Mouse (Mus musculus) embryonic facial prominence, embryonic 10.5 days (tissue): ENCODE measurements around the gene Pitpnb. TPM values are rescaled to one million over a fixed set of nuclear protein-coding genes. Genes with fewer than 3 reads are reported as not detected.

Experiments
- DNase-seq: peaks from one replicate; pipeline ENCODE4 v3.0.0-alpha.2; 2017; ENCODE audit warnings: low spot score
- H3K27ac ChIP-seq: fragments of 300-500 bp; sonication (generic); replicated peaks from 2 replicates; pipeline ENCODE4 v1.5.1; 2016; ENCODE audit warnings: mild to moderate bottlenecking
- H3K27me3 ChIP-seq: fragments of 300-500 bp; sonication (generic); replicated peaks from 2 replicates; pipeline ENCODE4 v1.6.1; 2016; ENCODE audit warnings: low read depth, mild to moderate bottlenecking; ENCODE audit not compliant: poor library complexity, severe bottlenecking
- H3K36me3 ChIP-seq: fragments of 300-500 bp; sonication (generic); replicated peaks from 2 replicates; pipeline ENCODE4 v1.6.1; 2016; ENCODE audit warnings: mild to moderate bottlenecking, moderate library complexity
- H3K4me1 ChIP-seq: fragments of 300-500 bp; sonication (generic); 2 replicates; pipeline ENCODE4 v1.6.1; 2016
- H3K4me3 ChIP-seq: fragments of 300-500 bp; sonication (generic); 2 replicates; pipeline ENCODE4 v1.5.1; 2016; ENCODE audit warnings: mild to moderate bottlenecking, moderate library complexity
- H3K9me3 ChIP-seq: fragments of 300-500 bp; sonication (generic); 2 replicates; pipeline ENCODE4 v1.6.1; 2016; ENCODE audit warnings: mild to moderate bottlenecking
- WGBS: fragments of 180-500 bp; shearing (Covaris S2); methylation state at CpG from one replicate; pipeline ENCODE4 v1.1.7; 2016; 5-methylcytosine and 5-hydroxymethylcytosine counted together
- polyA plus RNA-seq: library from polyadenylated mRNA; unstranded; fragments of >200 nt; fragmentation: Nextera tagmentation; extraction: Ambion mirVana; gene quantifications from 2 replicates; pipeline ENCODE4 v1.2.1, GENCODE M21; 2016

The Pitpnb gene
- polyA plus RNA-seq: 127 and 133 TPM in 2 replicates

GRCm38 (mm10) chr5:111330417-111331098 is at the start of gene Pitpnb:
Pitpnb (plus strand) TSS chr5:111330763.
- Histone ChIP-seq H3K27me3 (no peaks in the 10 kb centered on the region), H3K4me3 (peak within 1 kb of the TSS; percentile 91), H3K4me1 (peaks cover 20% of the 10 kb centered on the region), H3K9me3 (no peaks in the 10 kb centered on the region), H3K36me3 (peaks cover 32% of the 10 kb centered on the region), H3K27ac (peak within 1 kb of the TSS; percentile 95)
- peak; percentile 99 for DNase-seq
- WGBS: under 1% methylated on average over 78 of the region's 78 CpGs

GRCm38 (mm10) chr5:111284420-111285175 is 46.0 kb upstream of the Pitpnb start:
- no peak for DNase-seq
- no peak overlapping the region for H3K4me3 ChIP-seq
- H3K4me1 ChIP-seq: no peaks in the 10 kb centered on the region
- no peaks in the 10 kb centered on the region for H3K9me3 ChIP-seq
- H3K27me3 ChIP-seq: no peaks in the 10 kb centered on the region
- WGBS: 87% methylated on average over 19 of the region's 19 CpGs
- no peak overlapping the region for H3K27ac ChIP-seq
- H3K36me3 ChIP-seq: peaks cover 80% of the 10 kb centered on the region

- H3K27me3 ChIP-seq: no peaks in the 10 kb centered on the region
- no peak overlapping the region for H3K4me3 ChIP-seq
- DNase-seq: no peak
- H3K36me3 ChIP-seq: peaks cover 50% of the 10 kb centered on the region
- H3K9me3 ChIP-seq: no peaks in the 10 kb centered on the region
- 63% methylated on average over 5 of the region's 5 CpGs for WGBS
- no peak overlapping the region for H3K27ac ChIP-seq
- H3K4me1 ChIP-seq: no peaks in the 10 kb centered on the region
Observed at GRCm38 (mm10) chr5:111287571-111287970, 43.0 kb upstream of the Pitpnb start.

DNA sequence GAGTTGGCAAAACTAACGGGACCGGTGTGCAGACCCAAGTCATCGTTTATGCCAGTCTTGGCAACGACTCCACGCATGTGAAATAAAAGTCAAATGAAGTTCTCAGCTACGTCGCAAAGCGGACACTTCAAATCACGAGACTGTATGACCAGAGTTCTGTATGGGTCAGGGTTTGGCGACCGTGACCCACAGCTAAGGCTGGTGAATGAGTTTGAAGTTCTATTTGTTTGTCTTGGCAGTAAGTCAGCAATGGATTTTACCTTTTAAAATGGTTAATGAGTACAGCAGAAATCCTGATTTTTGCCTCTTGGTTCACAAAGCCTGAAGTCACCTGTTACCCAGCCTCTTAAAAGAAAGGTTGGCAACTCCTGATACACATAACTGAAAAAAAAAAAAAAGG is 42.1 kb upstream of the Pitpnb start:
- H3K9me3 ChIP-seq: no peaks in the 10 kb centered on the region
- H3K27me3 ChIP-seq: no peaks in the 10 kb centered on the region
- H3K27ac ChIP-seq: no peak overlapping the region
- H3K4me3 ChIP-seq: no peak overlapping the region
- WGBS: 93% methylated on average over 11 of the region's 11 CpGs
- peaks cover 42% of the 10 kb centered on the region for H3K36me3 ChIP-seq
- no peak for DNase-seq
- no peaks in the 10 kb centered on the region for H3K4me1 ChIP-seq

DNA sequence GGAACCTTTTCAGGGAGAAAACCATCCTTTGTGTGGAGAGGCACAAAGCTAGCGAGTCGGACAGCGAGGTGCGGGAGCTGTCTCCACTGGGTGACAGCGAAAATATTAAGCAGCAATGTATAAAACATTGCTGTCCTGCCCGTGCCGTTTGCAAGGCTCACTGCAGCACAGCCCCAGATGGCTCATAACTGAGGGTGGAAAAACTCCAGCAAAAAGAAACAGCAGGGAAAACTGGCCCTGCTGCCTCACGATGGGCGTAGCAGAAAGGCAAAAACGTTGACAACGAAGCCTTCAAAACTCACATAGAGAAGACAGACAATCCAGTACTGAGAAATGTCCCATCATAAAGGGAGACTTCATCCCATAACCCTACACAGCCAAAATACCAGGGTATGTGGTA is 40.5 kb upstream of the Pitpnb start:
- Histone ChIP-seq H3K4me1 (no peaks in the 10 kb centered on the region), H3K27ac (no peak overlapping the region), H3K9me3 (no peaks in the 10 kb centered on the region), H3K4me3 (no peak overlapping the region), H3K27me3 (no peaks in the 10 kb centered on the region), H3K36me3 (peaks cover 26% of the 10 kb centered on the region)
- no peak for DNase-seq
- WGBS: 87% methylated on average over 11 of the region's 11 CpGs

GRCm38 (mm10) chr5:111291639-111292038 is 38.9 kb upstream of the Pitpnb start:
- no peak for DNase-seq
- H3K36me3 ChIP-seq: peaks cover 11% of the 10 kb centered on the region
- H3K27me3 ChIP-seq: no peaks in the 10 kb centered on the region
- H3K4me3 ChIP-seq: no peak overlapping the region
- H3K9me3 ChIP-seq: no peaks in the 10 kb centered on the region
- no peak overlapping the region for H3K27ac ChIP-seq
- H3K4me1 ChIP-seq: no peaks in the 10 kb centered on the region
- WGBS: 72% methylated on average over 10 of the region's 10 CpGs

DNA sequence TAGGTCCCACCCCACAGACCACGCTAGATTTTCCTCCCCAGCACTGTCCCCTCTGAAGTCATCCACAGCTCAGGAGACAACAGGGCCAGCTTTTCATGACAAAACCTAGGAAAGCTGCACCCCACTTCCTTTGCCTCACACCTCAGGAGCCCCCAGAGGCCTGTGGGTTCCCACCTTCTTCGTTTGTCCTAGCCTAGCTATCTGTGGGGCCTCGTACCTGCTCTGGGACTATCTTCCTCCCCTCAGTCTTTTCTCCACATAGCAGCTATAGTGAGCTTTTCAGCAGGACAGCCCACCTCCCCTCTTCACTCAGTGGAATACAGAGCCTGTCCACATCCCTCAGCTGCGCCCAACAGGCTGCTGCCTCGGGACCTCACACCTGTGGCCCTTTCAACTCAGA is 32.8 kb upstream of the Pitpnb start:
- DNase-seq: no peak
- WGBS: 72% methylated on average over 5 of the region's 5 CpGs
- H3K36me3 ChIP-seq: no peaks in the 10 kb centered on the region
- no peak overlapping the region for H3K4me3 ChIP-seq
- H3K4me1 ChIP-seq: peaks cover 6% of the 10 kb centered on the region; the same call in 1 of the 2 replicates
- H3K27ac ChIP-seq: no peak overlapping the region
- no peaks in the 10 kb centered on the region for H3K9me3 ChIP-seq
- H3K27me3 ChIP-seq: no peaks in the 10 kb centered on the region

GRCm38 (mm10) chr5:111298706-111299105 is 31.9 kb upstream of the Pitpnb start:
- WGBS: 49% methylated on average over 7 of the region's 7 CpGs
- Histone ChIP-seq H3K4me3 (no peak overlapping the region), H3K27ac (no peak overlapping the region), H3K9me3 (no peaks in the 10 kb centered on the region), H3K27me3 (no peaks in the 10 kb centered on the region), H3K4me1 (peaks cover 6% of the 10 kb centered on the region; the same call in 1 of the 2 replicates), H3K36me3 (no peaks in the 10 kb centered on the region)
- no peak for DNase-seq

GRCm38 (mm10) chr5:111300776-111301175 is 29.8 kb upstream of the Pitpnb start:
- Histone ChIP-seq H3K9me3 (0 out of 2 replicates have a peak, but pooled peaks cover 3% of the 10 kb centered on the region), H3K27ac (no peak overlapping the region), H3K4me1 (peaks cover 6% of the 10 kb centered on the region; the same call in 1 of the 2 replicates), H3K4me3 (no peak overlapping the region), H3K27me3 (no peaks in the 10 kb centered on the region), H3K36me3 (no peaks in the 10 kb centered on the region)
- 82% methylated on average over 8 of the region's 8 CpGs for WGBS
- no peak for DNase-seq

GRCm38 (mm10) chr5:111301736-111302135 is 28.8 kb upstream of the Pitpnb start:
- no peaks in the 10 kb centered on the region for H3K36me3 ChIP-seq
- no peak overlapping the region for H3K27ac ChIP-seq
- WGBS: 77% methylated on average over 7 of the region's 7 CpGs
- DNase-seq: no peak
- no peak overlapping the region for H3K4me3 ChIP-seq
- H3K27me3 ChIP-seq: no peaks in the 10 kb centered on the region
- H3K9me3 ChIP-seq: 0 out of 2 replicates have a peak, but pooled peaks cover 3% of the 10 kb centered on the region
- H3K4me1 ChIP-seq: peaks cover 6% of the 10 kb centered on the region; the same call in 1 of the 2 replicates

- Histone ChIP-seq H3K4me3 (no peak overlapping the region), H3K9me3 (0 out of 2 replicates have a peak, but pooled peaks cover 3% of the 10 kb centered on the region), H3K27ac (no peak overlapping the region), H3K36me3 (no peaks in the 10 kb centered on the region), H3K27me3 (no peaks in the 10 kb centered on the region), H3K4me1 (peaks cover 6% of the 10 kb centered on the region; the same call in 1 of the 2 replicates)
- 90% methylated on average over 3 of the region's 3 CpGs for WGBS
- no peak for DNase-seq
Observed at GRCm38 (mm10) chr5:111304730-111305129, 25.8 kb upstream of the Pitpnb start.

GRCm38 (mm10) chr5:111310185-111310584 is 20.4 kb upstream of the Pitpnb start:
- no peak overlapping the region for H3K4me3 ChIP-seq
- no peak overlapping the region for H3K27ac ChIP-seq
- peaks cover 6% of the 10 kb centered on the region; the same call in 1 of the 2 replicates for H3K9me3 ChIP-seq
- H3K4me1 ChIP-seq: no peaks in the 10 kb centered on the region
- H3K27me3 ChIP-seq: no peaks in the 10 kb centered on the region
- DNase-seq: peak; percentile 26
- no peaks in the 10 kb centered on the region for H3K36me3 ChIP-seq
- WGBS: 82% methylated on average over 6 of the region's 6 CpGs

DNA sequence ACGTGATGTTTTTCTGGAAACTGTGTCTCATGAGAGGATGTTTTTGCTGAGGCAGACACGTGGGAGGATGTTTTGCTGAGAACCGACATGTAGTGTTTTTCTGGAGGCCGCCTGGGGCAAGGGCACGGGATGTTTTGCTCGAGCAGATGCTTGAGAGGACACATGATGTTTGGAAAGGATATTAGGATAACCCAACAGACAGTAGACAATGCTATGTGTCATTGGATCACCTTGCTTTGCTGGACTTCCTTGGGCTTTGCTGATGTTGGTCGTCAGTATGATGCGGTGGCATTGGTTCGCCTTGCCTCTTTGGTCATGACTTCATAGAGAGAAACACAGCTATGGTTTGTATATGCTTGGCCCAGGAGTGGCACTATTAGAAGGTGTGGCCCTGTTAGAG is 16.7 kb upstream of the Pitpnb start:
- Histone ChIP-seq H3K36me3 (no peaks in the 10 kb centered on the region), H3K4me1 (no peaks in the 10 kb centered on the region), H3K9me3 (peaks cover 5% of the 10 kb centered on the region; the same call in 1 of the 2 replicates), H3K27me3 (no peaks in the 10 kb centered on the region), H3K4me3 (no peak overlapping the region), H3K27ac (no peak overlapping the region)
- no peak for DNase-seq
- 88% methylated on average over 9 of the region's 9 CpGs for WGBS
